Mouse (Mus musculus) thymus, postnatal 4 days (tissue): ENCODE measurements around the gene Galr3.
"Not testable (repeated sequence)": the region's sequence is repeated elsewhere in the genome, so short reads cannot be mapped to it uniquely, and the experiment has no call there.

ENCODE experiments used
- DNase-seq: peaks from one replicate; pipeline ENCODE4 v3.0.0; 2021

Galr3 gene

GRCm38 (mm10) chr15:79041585-79041984 lies at the start of gene Galr3:
Gene Galr3, plus strand, starts transcription at chr15:79041885.
- DNase-seq: no peak

DNA sequence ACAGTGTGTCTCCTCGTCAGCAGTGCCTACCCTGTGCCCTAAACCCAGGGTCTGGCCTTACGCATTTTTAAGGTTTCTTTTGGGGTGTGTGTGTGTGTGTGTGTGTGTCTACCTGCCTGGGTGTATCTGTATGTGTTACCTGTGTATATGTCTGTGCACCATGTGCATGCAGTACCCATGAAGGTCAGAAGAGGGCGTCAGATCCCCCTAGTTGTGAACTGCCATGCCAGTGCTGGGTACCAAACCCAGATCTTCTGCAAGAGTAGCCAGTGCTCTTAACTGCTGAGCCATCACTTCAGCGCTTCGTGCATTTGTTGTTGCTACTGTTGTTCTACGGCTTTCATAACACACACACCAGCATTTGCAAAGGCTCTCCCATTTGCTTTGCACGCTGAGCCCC lies 49.5 kb upstream of the Galr3 start:
- DNase-seq: no peak

- no peak for DNase-seq
Measured at GRCm38 (mm10) chr15:78992925-78993324, 48.8 kb upstream of the Galr3 start.

DNA sequence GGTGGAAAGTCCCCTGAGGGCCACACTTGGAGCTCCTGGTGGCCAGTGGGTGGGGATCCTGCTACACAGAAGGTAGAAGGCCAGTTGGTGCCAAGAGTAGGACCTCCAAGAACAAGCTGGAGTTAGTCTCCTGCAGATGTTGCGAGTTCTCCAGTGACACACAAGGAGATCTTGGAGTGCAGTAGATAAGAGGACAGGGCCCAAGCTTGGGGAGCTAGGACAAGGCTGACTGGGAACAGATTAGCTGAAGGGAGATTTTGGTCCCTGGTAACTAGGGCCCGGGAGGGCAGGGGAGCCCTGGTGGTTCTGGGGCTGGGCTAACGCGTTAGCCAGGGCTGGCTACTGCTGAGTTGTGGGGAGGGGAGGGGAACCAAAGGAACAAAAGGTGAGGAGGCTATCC lies 45.8 kb upstream of the Galr3 start:
- no peak for DNase-seq

DNA sequence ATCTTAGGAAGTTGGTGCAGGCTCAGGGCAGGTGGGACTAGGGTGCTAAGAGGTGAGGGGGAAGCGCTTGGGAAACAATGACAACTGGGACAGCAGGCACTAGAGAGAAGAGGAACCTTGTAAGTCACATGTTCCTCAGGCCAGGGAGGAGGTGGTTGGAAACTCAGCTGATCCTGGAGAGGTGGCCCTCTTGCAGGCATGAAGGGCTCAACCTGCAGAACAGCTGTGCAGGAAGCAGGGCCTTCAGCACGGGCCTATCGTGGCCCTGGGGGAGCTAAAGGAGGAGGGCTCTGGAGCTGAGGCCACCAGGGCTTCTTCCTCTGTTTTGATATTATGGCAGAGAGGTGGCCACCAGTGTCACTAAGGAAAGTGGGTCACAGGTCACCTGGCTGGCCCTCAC lies 45.0 kb upstream of the Galr3 start:
- peak; percentile 65 for DNase-seq

DNA sequence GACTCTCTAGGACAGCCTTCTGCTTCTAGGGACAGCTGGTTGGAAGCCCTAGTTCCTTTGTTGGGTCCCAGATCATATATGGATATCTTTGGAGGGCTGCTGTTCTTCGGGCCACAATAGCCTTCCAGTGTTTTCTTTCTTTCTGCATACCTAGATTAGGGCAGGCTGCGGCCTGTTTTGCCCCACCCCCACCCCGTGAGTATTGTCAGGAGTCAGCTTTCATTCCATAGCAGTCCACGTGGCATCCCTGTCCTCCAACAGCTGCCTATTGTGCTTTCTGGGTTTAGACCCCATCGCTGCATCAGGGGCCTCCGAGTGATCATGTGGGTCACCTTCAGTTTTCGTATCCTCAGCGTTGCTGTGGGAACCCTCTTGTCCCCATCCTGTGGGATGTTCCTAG lies 43.3 kb upstream of the Galr3 start:
- no peak for DNase-seq

DNA sequence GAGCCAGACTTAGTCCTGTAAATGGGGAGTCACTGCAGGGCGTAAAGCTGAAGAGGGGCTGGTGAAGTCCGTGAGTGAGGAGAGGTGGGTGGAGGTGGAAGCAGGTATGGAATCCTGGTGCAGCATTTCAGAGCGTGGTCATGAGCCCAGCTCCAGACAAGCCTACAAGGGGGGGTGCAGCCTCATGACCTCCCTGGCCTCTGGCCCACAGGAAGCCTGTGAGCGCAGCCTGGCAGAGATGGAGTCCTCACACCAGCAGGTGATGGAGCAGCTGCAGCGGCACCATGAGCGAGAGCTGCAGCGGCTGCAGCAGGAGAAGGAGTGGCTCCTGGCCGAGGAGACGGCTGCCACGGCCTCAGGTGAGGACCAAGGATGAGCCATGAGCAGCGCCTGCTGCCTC lies 42.1 kb upstream of the Galr3 start:
- DNase-seq: peak; percentile 54

DNA sequence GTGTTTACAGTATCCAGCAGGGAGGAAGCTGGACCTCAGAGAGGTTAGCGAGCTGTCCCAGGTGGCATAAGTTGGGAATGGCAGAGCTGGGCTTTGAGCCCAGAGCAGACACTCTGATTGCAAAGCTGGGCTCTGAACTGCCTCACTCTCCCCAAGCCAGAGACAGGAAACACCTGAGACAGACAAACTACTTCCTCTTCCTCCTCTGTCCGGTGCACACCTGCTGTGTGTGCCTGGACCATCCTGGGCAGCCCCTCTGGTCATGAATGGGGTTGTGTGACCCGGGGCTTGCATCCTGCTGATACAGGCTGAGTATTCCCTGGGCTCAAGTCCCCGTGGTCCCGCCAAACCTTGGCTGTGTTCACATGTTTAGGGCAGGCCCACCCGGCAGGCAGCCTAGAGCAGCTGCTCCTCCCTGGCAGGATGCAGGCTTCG lies 41.3 kb upstream of the Galr3 start:
- peak; percentile 35 for DNase-seq

GRCm38 (mm10) chr15:79001559-79001958 lies 40.1 kb upstream of the Galr3 start:
- no peak for DNase-seq

- DNase-seq: no peak
Measured at GRCm38 (mm10) chr15:79002036-79002435, 39.6 kb upstream of the Galr3 start.

DNA sequence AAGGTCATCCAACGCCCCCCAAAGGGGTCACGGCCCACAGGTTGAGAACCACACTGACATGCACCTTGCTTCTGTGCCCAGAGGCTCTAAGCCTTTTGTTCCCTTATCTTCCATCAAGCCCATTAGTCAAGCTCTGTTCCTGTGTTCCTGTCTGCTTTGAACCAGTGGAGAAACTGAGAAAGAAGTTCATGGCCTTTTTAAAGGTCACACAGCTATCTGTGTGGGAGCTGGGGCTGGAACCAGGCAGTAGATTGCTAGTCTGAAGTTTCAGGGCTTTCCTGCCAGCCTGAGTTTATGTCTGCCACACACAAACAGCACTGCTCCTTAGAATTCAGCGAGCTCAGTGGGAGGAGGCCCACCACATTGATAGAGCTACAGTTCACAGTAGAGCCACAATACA lies 38.6 kb upstream of the Galr3 start:
- DNase-seq: no peak

DNA sequence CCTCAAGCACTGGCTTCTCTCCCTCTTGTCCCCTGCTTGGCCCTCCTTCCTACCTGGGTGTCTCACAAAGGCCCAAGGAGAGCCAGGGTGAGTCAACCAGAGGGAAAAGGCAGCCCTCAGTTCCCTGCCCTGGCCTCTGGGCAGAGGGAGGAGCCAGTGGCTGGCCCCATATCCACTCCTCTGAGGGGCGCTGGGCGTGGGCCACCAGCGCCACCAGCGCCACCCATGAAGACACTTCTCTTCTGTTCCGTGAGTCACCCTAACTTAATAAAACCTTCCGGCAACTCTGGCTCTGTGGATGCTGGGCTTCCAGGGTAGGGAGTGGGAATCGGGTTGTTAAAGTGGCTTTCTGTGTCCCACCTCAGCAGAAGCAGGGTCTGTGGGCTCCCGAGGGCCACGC lies 36.1 kb upstream of the Galr3 start:
- no peak for DNase-seq

DNA sequence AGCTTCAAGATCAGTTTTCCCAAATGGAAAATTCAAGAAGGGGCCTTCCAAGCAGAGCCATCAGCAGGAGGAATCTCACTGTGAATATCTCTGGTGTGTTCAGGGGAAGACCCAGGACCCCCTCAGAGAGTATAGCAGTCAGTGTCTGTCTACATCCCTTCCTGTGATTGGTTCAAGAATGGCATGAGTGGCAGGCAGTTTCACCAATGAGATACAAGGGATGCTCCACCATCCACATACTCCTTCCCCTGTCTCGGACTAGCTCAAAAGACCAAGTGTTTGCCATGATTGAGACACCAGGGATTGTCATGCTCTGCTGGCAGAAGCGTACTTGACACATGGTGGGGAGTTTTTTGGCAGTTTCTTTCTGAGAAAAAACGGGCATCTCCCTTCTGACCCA lies 35.0 kb upstream of the Galr3 start:
- DNase-seq: peak; percentile 40

GRCm38 (mm10) chr15:79007059-79007458 lies 34.6 kb upstream of the Galr3 start:
- DNase-seq: no peak

DNA sequence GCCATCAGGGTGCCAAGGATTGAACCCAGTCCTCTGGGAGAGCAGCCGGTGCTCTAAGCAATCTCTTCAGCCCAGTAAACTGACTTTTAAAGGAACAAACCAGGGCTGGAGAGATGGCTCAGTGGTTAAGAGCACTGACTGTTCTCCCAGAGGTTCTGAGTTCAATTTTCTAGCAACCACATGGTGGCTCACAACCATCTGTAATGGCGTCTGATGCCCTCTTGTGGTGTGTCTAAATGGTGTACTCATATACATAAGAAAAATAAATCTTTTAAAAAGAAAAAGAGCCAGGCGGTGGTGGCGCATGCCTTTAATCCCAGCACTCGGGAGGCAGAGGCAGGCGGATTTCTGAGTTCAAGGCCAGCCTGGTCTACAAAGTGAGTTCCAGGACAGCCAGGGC lies 33.8 kb upstream of the Galr3 start:
- not testable (repeated sequence) for DNase-seq

- no peak for DNase-seq
Measured at GRCm38 (mm10) chr15:79009734-79010133, 32.0 kb upstream of the Galr3 start.

DNA sequence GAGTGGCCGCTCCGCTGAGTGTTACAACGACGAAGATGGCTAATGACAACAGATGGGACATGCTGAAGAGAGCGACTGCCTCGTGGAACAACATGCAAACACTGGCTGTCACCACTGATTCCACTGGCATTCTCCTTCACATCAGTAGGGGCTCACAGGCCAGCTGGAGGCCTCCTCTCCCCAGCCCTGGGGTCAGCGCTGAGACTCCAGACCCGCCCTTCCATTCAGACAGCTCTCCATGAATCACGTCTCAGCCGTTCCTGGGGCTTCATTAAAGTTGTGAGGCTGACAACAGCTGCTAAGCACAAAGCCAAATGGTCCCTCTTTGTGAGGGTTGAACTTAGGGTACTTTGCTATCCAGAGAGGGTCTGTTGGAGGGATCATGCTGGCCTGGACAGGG lies 30.1 kb upstream of the Galr3 start:
- DNase-seq: no peak

DNA sequence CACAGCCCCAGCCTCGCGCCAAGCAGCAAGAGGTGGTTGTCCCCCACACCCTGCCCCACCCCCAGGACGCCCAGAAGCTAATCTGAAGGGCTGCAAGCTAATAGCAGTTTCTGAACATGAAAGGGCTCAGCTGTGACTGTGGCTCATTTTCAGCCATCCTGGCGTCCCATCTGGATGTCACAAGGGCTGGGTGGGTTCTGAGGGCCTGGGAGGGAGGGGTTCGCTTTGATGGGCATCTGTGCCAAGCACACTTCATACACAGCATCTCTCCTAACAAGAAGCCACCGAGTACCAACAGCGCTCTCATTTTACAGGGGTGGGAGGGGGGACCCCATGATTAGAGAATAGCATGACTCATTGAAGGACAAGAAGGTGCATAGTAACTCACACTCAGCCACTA lies 28.3 kb upstream of the Galr3 start:
- DNase-seq: no peak

GRCm38 (mm10) chr15:79018191-79018590 lies 23.5 kb upstream of the Galr3 start:
- DNase-seq: no peak

- no peak for DNase-seq
Measured at GRCm38 (mm10) chr15:79018886-79019285, 22.8 kb upstream of the Galr3 start.

DNA sequence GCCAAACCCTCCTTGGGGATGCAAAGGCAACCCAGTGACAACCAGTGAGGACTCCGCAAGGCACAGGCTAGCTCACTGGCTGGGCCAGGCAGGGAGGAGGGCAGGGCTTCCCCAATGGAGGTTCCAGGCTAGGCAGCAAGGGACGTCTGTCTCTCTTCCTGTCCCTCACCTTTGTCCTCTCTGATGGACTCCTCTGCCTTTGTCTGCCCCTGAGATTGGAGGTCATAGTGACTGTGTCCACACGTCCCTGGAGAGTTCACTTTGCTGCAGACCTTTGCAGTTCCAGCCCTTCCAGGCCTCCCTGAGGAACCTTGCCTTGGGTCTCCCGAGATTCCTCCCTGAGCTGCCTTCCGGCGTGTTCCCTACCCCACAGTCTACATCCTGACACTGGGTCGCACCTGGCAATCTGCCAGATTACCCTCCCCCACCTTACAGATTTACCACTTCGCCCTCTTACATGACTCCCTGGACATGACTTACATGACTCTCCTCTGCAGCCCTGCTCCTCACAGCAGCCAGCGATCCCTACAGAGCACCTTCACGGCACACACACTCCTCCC lies 18.9 kb upstream of the Galr3 start:
- DNase-seq: no peak

- DNase-seq: no peak
Measured at GRCm38 (mm10) chr15:79023366-79023765, 18.3 kb upstream of the Galr3 start.

- no peak for DNase-seq
Measured at GRCm38 (mm10) chr15:79025687-79026308, 15.9 kb upstream of the Galr3 start.

DNA sequence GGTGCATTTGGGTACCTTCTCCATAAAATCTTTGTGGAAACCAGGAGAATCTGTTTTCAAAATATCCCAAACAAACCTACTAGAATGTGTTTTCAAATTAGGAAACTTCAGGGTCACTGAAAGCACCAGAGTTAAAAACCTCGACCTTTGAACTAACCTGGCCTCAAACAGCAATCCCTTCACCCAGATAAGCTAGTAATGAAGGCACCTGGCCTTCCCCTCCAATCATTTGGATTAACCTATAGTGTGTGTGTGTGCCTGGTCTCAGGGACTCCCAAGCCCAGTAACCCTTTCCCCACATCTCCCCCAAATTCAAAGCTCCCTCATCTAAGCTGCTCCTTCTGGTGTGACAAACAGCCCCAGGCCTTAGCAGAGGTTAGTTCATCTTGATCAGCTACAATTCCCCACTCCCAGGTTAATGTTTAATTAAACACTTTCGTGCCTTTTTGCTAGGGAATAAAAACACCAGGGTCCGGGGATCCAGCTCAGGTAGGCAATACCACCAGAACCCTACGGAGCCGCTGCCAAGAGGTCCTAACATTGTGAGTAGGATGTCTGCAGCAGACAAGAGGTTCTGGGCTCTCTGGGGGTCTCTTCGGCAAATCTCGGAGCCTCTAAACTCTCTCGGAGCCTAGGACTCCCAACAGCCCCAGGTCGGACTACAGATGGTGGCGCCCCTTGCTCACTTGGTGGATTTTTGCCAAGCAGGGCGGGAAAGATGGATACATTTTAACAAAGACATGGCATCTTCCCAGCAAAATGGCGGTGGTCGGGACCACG lies 15.0 kb upstream of the Galr3 start:
- DNase-seq: no peak
